Mouse (Mus musculus) mesoderm, embryonic 11.5 days (tissue): ENCODE results near the gene Uap1.
"Not testable (repeated sequence)": the region's sequence is repeated elsewhere in the genome, so short reads cannot be mapped to it uniquely, and the experiment has no call there.

ENCODE experiments used
- DNase-seq: peaks from one replicate; pipeline ENCODE4 v3.0.0-alpha.2; 2012; ENCODE audit warnings: low read depth, low spot score

Gene Uap1

DNA sequence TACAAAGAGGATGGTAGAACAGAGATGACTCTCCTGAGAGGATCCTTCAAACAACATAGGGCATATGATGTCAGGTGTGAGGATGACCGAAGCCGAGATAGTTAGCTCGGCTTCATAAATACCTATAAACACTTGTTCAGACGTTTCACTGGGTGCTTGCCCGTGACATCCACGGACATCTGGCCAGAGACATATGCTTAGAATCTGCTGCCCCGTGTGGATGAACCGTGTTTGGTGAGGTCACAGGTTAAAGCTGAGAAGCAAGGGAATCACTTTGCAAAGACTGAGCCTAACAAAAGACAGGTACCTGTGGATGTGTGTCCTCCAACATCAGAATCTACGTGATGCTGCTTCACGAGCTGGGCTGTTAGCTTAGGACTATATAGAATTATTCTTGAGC lies 62.5 kb downstream of the Uap1 start:
- no peak for DNase-seq

DNA sequence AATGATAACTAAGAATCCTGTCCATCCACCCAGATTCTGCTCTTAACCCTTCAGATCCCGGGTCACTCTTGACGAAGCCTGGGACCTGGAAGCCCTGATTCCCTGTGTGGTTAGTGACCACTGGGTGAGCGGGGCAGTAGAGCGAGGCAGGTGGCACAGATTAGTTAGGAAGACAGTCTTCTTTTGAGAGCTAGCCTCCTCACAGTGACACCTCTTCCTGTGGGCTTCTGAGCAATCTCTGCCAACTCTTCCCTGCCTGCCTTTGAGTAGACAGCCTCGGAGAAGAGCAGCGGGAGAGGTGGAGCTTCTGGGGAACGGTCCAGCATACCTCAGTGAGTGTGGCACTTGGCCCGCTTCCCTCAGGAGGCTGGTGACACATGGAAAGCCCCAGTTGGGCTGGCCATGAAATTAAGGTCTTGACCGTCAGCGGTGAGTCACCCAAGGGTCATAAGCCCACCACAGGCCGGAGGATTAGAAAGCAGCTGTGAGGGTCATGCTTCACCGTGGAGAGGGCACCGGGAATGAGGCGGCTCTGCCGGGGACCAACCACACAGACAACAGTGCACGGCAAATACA lies 63.0 kb downstream of the Uap1 start:
- DNase-seq, result no peak

DNA sequence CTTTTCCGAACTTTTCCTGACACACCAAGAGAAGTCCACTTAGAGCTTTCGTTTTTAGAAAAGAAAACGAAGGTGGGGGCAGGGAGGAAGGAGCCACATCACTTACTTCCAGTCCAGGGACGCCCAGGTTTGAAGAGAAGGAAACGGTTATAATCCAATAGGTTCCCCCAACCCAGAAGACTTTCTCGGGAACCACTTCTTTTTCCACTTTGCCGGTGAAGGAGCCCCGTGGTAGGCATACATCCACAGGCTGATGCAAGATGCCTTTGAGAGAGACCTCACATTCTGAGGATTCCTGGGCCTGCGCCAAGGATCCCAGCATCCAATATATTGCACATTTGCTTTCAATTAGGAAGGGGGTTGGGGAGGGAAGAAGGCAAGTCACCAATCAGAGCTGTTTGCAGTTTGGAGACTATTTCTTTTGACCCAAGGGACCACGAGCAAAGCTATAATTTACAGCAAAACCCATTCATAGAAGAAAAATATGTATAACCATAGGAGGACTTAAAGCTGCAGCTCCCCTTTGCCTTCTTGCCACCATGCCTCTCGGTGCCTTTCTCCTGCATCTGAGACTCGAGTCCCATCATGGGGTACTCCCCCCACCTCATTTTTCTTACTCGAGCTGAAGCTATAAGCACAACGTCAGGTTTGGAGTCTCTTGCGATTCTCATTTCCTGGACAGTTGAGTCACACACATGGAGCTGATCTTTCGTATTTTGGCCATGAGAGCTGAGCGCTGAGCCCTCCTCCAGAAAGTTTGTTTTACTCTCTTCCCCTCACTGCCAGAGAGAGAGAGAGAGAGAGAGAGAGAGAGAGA lies 64.0 kb downstream of the Uap1 start, which contains the start of gene Ddr2:
Gene Ddr2, minus strand, starts transcription at position 247 of the 817 bp plus-strand sequence.
- DNase-seq, result peak; percentile 85

DNA sequence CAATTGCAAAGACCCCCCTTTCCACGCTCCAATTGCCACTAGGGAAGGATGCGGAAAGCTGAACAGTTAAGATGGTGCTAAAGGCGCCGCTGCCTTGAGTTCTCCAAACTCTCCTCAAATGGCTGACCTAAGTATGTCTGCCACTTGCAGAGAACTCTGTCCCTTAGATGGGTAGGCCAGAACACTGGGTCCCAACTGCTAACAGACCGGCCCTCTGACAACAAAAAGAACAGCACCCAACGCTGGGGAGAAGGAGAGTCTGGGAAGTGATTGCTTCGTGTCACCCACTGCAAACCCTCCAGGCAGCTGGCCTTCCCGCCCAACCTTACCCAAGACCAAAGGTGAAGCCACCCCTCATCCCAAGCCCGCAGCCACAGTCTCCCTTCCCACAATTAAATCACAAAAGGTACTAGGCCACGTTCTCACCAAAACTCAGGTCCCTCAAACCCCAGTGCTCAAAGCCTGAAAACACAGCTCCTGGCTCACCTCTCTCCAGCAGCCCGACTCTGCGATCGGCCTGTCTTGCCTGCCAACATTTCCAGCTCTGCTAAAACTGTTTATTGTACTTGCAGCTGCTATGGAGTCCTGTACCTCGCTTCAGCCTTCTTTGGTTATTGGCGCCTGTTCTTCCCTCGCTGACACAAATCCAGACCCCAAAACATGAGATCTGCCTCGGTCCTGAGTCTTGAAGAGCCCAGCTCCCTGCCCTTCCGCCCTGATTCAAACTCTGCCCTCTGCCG lies 64.8 kb downstream of the Uap1 start:
- no peak for DNase-seq

DNA sequence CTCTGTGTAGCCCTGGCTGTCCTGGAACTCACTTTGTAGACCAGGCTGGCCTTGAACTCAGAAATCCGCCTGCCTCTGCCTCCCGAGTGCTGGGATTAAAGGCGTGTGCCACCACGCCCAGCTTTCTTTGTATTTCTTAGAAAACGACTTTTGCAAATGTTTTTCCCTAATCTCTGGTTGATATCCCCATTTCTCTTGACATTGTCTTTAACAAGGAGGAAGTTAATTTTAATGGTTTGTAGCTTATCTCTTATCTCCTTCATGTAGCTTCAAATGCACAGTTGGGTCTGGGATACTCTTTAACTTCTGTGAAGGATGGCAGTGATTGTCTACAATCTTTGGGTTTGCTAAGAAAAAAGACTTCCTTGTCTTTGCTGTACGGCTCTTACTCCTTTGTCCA lies 71.9 kb downstream of the Uap1 start:
- DNase-seq, result not testable (repeated sequence)
